In genomic region chr2:162922183-162922582, GRCm38 (mm10) we compare ENCODE assay signal across 9 mouse cellular contexts. TPM values are rescaled to one million over a fixed set of nuclear protein-coding genes. Genes with fewer than 3 reads are reported as not detected.
DNase-seq lines count a peak whose midpoint lies in the region; ATAC-seq and TF ChIP-seq lines count a peak whose summit lies in the region.
"Had no signal": no experiment of that assay in that cellular context is flagged by ENCODE, and none has a peak within 500 bp of the region (broad histone marks: within the 10 kb centered on the region; RNA-seq: fewer than 3 reads in every experiment).

No protein-coding gene starts in this region.

- no peaks in the 10 kb centered on the region for H3K27me3 ChIP-seq in heart, adult 2 months (ENCODE audit: control insufficient read depth, insufficient read depth, low read length)
- no peaks in the 10 kb centered on the region for H3K27me3 ChIP-seq in heart, embryonic 11.5 days (ENCODE audit: control insufficient read depth, insufficient read depth, low read length)
- no peaks in the 10 kb centered on the region; a peak in 1 of 4 replicates for H3K27me3 ChIP-seq in MEL (ENCODE audit: control insufficient read depth in 1 of 2, insufficient read depth in 2 of 2, low read length in 2 of 2)

- H3K79me2 ChIP-seq in heart, adult 2 months (replicated peaks; ENCODE audit: control insufficient read depth, insufficient read depth, low read length), result no peaks in the 10 kb centered on the region
- H3K79me2 ChIP-seq in MEL (ENCODE audit: control insufficient read depth, insufficient read depth, low read length, poor library complexity), result no peaks in the 10 kb centered on the region

- TF ChIP-seq CTCF in heart, adult 2 months (IDR thresholded peaks at IDR 0.05), result peak; percentile 94
- peak; percentile 74 to 97 (median 76) for TF ChIP-seq CTCF in MEL (IDR thresholded peaks at IDR 0.05 in 2 of 3, conservative IDR thresholded peaks at IDR 0.05 in 1 of 3; ENCODE audit: control insufficient read depth in 1 of 3, insufficient read depth in 1 of 3, low read depth in 2 of 3, low read length in 3 of 3, poor library complexity in 1 of 3, severe bottlenecking in 1 of 3)
- TF ChIP-seq CTCF in layer of hippocampus, adult 2 months (conservative IDR thresholded peaks at IDR 0.05), result peak; percentile 96

- H3K4me2 ChIP-seq in heart, embryonic 11.5 days, result no peak overlapping the region

- ATAC-seq in heart, embryonic 11.5 days (replicated peaks; ENCODE audit: insufficient number of reproducible peaks, low FRiP score, low TSS enrichment), result no peak

- H3K9ac ChIP-seq in heart, adult 2 months (ENCODE audit: low read depth, low read length), result no peak overlapping the region
- H3K9ac ChIP-seq in heart, embryonic 11.5 days (ENCODE audit: low read depth, low read length), result no peak overlapping the region
- H3K9ac ChIP-seq in MEL (ENCODE audit: control insufficient read depth, low read depth, low read length, poor library complexity, severe bottlenecking), result peak overlapping the region; percentile 52; the same call in 1 of the 2 replicates

- H3K4me1 ChIP-seq in heart, adult 2 months (ENCODE audit: control insufficient read depth, insufficient read depth, low read length), result no peaks in the 10 kb centered on the region
- H3K4me1 ChIP-seq in heart, embryonic 11.5 days (ENCODE audit: control insufficient read depth, insufficient read depth, low read length), result no peaks in the 10 kb centered on the region
- H3K4me1 ChIP-seq in MEL (ENCODE audit: control insufficient read depth in 1 of 2, insufficient read depth in 2 of 2, low read length in 2 of 2), result peaks cover 0 to 5% of the 10 kb centered on the region in 2 experiments; a peak in 1 of 4 replicates

- H3K9me3 ChIP-seq in heart, embryonic 11.5 days (replicated peaks; ENCODE audit: control insufficient read depth, low read length), result no peaks in the 10 kb centered on the region
- H3K9me3 ChIP-seq in MEL (replicated peaks; ENCODE audit: insufficient read depth, low read length), result no peaks in the 10 kb centered on the region

- no peaks in the 10 kb centered on the region for H3K36me3 ChIP-seq in heart, adult 2 months (ENCODE audit: control insufficient read depth, insufficient read depth, low read length)
- H3K36me3 ChIP-seq in heart, embryonic 11.5 days (ENCODE audit: control insufficient read depth, insufficient read depth, low read length), result no peaks in the 10 kb centered on the region
- H3K36me3 ChIP-seq in MEL (ENCODE audit: control insufficient read depth in 1 of 2, insufficient read depth in 2 of 2, low read length in 2 of 2), result no peaks in the 10 kb centered on the region

- H3K4me3 ChIP-seq in heart, adult 2 months, result no peak overlapping the region
- no peak overlapping the region for H3K4me3 ChIP-seq in heart, embryonic 11.5 days (ENCODE audit: low read depth, low read length)
- peak overlapping the region; percentile 28 to 52 for H3K4me3 ChIP-seq in MEL (ENCODE audit: control insufficient read depth in 1 of 2, insufficient read depth in 1 of 2, low read depth in 2 of 2, low read length in 2 of 2)
- no peak overlapping the region for H3K4me3 ChIP-seq in layer of hippocampus, adult 2 months

- WGBS in heart, adult 2 months, result 8% methylated on average over 6 of the region's 6 CpGs
- 13% methylated on average over 6 of the region's 6 CpGs for WGBS in heart, embryonic 11.5 days (ENCODE audit: insufficient replicate concordance)

- no peak for TF ChIP-seq POLR2A in heart, adult 2 months (IDR thresholded peaks at IDR 0.05; ENCODE audit: insufficient read depth, low read depth, low read length)
- TF ChIP-seq POLR2A in MEL (IDR thresholded peaks at IDR 0.05; ENCODE audit: control insufficient read depth in 1 of 2, insufficient read depth in 1 of 2, low read depth in 1 of 2, low read length in 2 of 2, poor library complexity in 1 of 2), result no peak

- TF ChIP-seq RAD21 in MEL (IDR thresholded peaks at IDR 0.05; ENCODE audit: low read depth, low read length), result peak; percentile 99

- H3K27ac ChIP-seq in heart, adult 2 months, result no peak overlapping the region
- H3K27ac ChIP-seq in heart, embryonic 11.5 days (ENCODE audit: low read depth, low read length), result no peak overlapping the region
- no peak overlapping the region for H3K27ac ChIP-seq in MEL (ENCODE audit: control insufficient read depth, low read depth, low read length)
- no peak overlapping the region for H3K27ac ChIP-seq in layer of hippocampus, adult 2 months

- DNase-seq in heart, adult 2 months, result peak; percentile 38 to 51
- DNase-seq in 3134 (ENCODE audit: extremely low read depth, insufficient read length, low spot score) (peak; percentile 18), MEL (ENCODE audit: low read depth, low spot score) (peak; percentile 78)
- peak; percentile 34 to 57 for DNase-seq in cerebellum, postnatal 36 days
- peak in 1 of 2 experiments; percentile 72 for DNase-seq in layer of hippocampus, adult 2 months (ENCODE audit: low spot score in 2 of 2)
- DNase-seq in mesoderm, embryonic 11.5 days (ENCODE audit: low read depth, low spot score), result peak; percentile 67
- no peak for DNase-seq in urinary bladder, adult 2 months (ENCODE audit: low spot score)

- no peak for TF ChIP-seq EP300 in heart, adult 2 months (IDR thresholded peaks at IDR 0.05; ENCODE audit: insufficient read depth, low read depth, low read length)
- no peak; a peak in 1 of 4 replicates for TF ChIP-seq EP300 in MEL (IDR thresholded peaks at IDR 0.05; ENCODE audit: low read depth in 1 of 2, low read length in 2 of 2)

- intact Hi-C loops in heart, adult 2 months (cut with DNase I), result loop anchor here (1.0 to 2.0 kb wide), 3 partner anchors 47 to 409 kb away; no protein-coding TSS in a partner anchor

TF ChIP-seq in MEL, 35 proteins besides CTCF, POLR2A, EP300 and RAD21:
- TF ChIP-seq SMC3 (IDR thresholded peaks at IDR 0.05; ENCODE audit: low read depth, low read length) (peak; percentile 87), ELF1 (IDR thresholded peaks at IDR 0.05; ENCODE audit: low read depth, low read length) (no peak), MYC (IDR thresholded peaks at IDR 0.05; ENCODE audit: low read depth, low read length) (peak; percentile 63; the same call in 1 of the 2 replicates), HCFC1 (IDR thresholded peaks at IDR 0.05; ENCODE audit: low read depth, low read length) (0 out of 2 replicates have a peak, but pooled peaks have one; percentile 20), ZC3H11A (IDR thresholded peaks at IDR 0.05; ENCODE audit: low read depth, low read length) (peak; percentile 84), ETS1 (IDR thresholded peaks at IDR 0.05; ENCODE audit: low read depth, low read length) (no peak), NELFE (IDR thresholded peaks at IDR 0.05; ENCODE audit: low read depth, low read length) (no peak), MAX (IDR thresholded peaks at IDR 0.05; ENCODE audit: low read length) (0 out of 2 replicates have a peak, but pooled peaks have one; percentile 56), SIN3A (IDR thresholded peaks at IDR 0.05; ENCODE audit: low read length) (peak; percentile 66; the same call in 1 of the 2 replicates)

RNA-seq across cellular contexts. Expression of gene Srsf6, which starts 9.1 kb away (rescaled TPM):
- 10 to 100 TPM; 61.2 to 68.3 TPM for total RNA-seq in heart, adult 2 months (2021)
- polyA plus RNA-seq in heart, adult 2 months (2012; rRNA removed), result 48.0 and 75.1 TPM in 2 replicates
- polyA plus RNA-seq in heart, embryonic 11.5 days (2014; fragmentation: Nextera tagmentation; extraction: Ambion mirVana), result 155 and 164 TPM in 2 replicates
- 155 and 173 TPM in 2 replicates for total RNA-seq in MEL (2012; rRNA removed)
- polyA plus RNA-seq in MEL (2012; ENCODE audit: insufficient read depth in 1 of 2, insufficient read length in 2 of 2, low read depth in 1 of 2, low replicate concordance in 2 of 2, missing spikeins in 1 of 2), result 100 to 1,000 TPM in 1 of 2 experiments, 10 to 100 TPM in 1; 69.2 to 284 TPM
- total RNA-seq in layer of hippocampus, adult 2 months (2021), result 100 to 1,000 TPM; 106 to 113 TPM
- polyA plus RNA-seq in urinary bladder, adult 2 months (2012; rRNA removed), result 188 and 261 TPM in 2 replicates

RNA-seq across cellular contexts. Expression of gene L3mbtl1, which starts 21.1 kb away (rescaled TPM):
- under 1 TPM in 1 of 2 experiments, not detected in 1; 0.65 TPM for total RNA-seq in heart, adult 2 months (2021)
- 0.10 TPM in 1 of 2 replicates, not detected in the other for polyA plus RNA-seq in heart, adult 2 months (2012; rRNA removed)
- polyA plus RNA-seq in heart, embryonic 11.5 days (2014; fragmentation: Nextera tagmentation; extraction: Ambion mirVana), result not detected in 2 replicates
- total RNA-seq in MEL (2012; rRNA removed), result 0.04 and 0.20 TPM in 2 replicates
- under 1 TPM in 1 of 2 experiments, not detected in 1; 0.31 TPM for polyA plus RNA-seq in MEL (2012; ENCODE audit: insufficient read depth in 1 of 2, insufficient read length in 2 of 2, low read depth in 1 of 2, low replicate concordance in 2 of 2, missing spikeins in 1 of 2)
- total RNA-seq in layer of hippocampus, adult 2 months (2021), result 10 to 100 TPM; 10.1 to 14.0 TPM
- polyA plus RNA-seq in urinary bladder, adult 2 months (2012; rRNA removed), result 0.37 and 0.54 TPM in 2 replicates
- polyA plus RNA-seq: liver, embryonic 16.5 days had no signal

Comparison
In these comparisons a context has a peak if more than half of its experiments do, and no peak if none do; other contexts are left out.
1. H3K4me3 ChIP-seq: peak in MEL (2 of 2); none in heart, adult 2 months (single experiment), heart, embryonic 11.5 days (single experiment) and layer of hippocampus, adult 2 months (single experiment).
2. Peak in every context shown above with its lines, with median percentiles within 50 percentile points of each other: CTCF ChIP-seq.